Mouse (Mus musculus) midbrain, embryonic 11.5 days (tissue): ENCODE results near the gene Rtn4rl2. TPM values are rescaled to one million over a fixed set of nuclear protein-coding genes. Genes with fewer than 3 reads are reported as not detected.
A peak's percentile ranks its signal among the peaks of the same experiment; 100 is the strongest.

ENCODE experiments used
- ATAC-seq: fragments of 200-750 bp; cut with Nextera tagmentation; 2 replicates; pipeline ENCODE4 v1.8.0; 2017; ENCODE audit warnings: moderate TSS enrichment, moderate library complexity; ENCODE audit not compliant: low FRiP score
- DNase-seq: peaks from one replicate; pipeline ENCODE4 v3.0.0; 2015; ENCODE audit warnings: low spot score; ENCODE audit errors: missing footprints
- H3K27ac ChIP-seq: fragments of 300-500 bp; sonication (generic); 2 replicates; pipeline ENCODE4 v1.5.1; 2014; ENCODE audit warnings: low read depth, low read length
- H3K27me3 ChIP-seq: fragments of 300-500 bp; sonication (generic); 2 replicates; pipeline ENCODE4 v1.6.1; 2014; ENCODE audit warnings: mild to moderate bottlenecking, low read length, moderate library complexity, mixed read lengths; ENCODE audit not compliant: control insufficient read depth, insufficient read depth
- H3K36me3 ChIP-seq: fragments of 300-500 bp; sonication (generic); 2 replicates; pipeline ENCODE4 v1.6.1; 2014; ENCODE audit warnings: mild to moderate bottlenecking, low read length, moderate library complexity, mixed read lengths; ENCODE audit not compliant: control insufficient read depth, insufficient read depth
- H3K4me1 ChIP-seq: fragments of 300-500 bp; sonication (generic); 2 replicates; pipeline ENCODE4 v1.6.1; 2014; ENCODE audit warnings: low read length; ENCODE audit not compliant: control insufficient read depth, insufficient read depth
- H3K4me2 ChIP-seq: fragments of 300-500 bp; sonication (generic); 2 replicates; pipeline ENCODE4 v1.6.1; 2014; ENCODE audit warnings: mild to moderate bottlenecking, moderate library complexity
- H3K4me3 ChIP-seq: fragments of 300-500 bp; sonication (generic); 2 replicates; pipeline ENCODE4 v1.5.1; 2014; ENCODE audit warnings: low read depth, low read length
- H3K9ac ChIP-seq: fragments of 300-500 bp; sonication (generic); 2 replicates; pipeline ENCODE4 v1.6.1; 2014; ENCODE audit warnings: low read length
- H3K9me3 ChIP-seq: fragments of 300-500 bp; sonication (generic); 2 replicates; pipeline ENCODE4 v1.6.1; 2016; ENCODE audit warnings: low read length; ENCODE audit not compliant: control insufficient read depth
- WGBS: fragments of 180-500 bp; shearing (Covaris S2); extraction: QIAGEN DNeasy Blood & Tissue Kit; methylation state at CpG from one replicate; pipeline ENCODE4 v1.1.7; 2014; 5-methylcytosine and 5-hydroxymethylcytosine counted together
- polyA plus RNA-seq: library from polyadenylated mRNA; unstranded; fragments of >200 nt; fragmentation: Nextera tagmentation; extraction: Ambion mirVana; gene quantifications from 2 replicates; pipeline ENCODE4 v1.2.1, GENCODE M21; 2014

Gene Rtn4rl2
- polyA plus RNA-seq, result 1.4 and 1.6 TPM in 2 replicates

DNA sequence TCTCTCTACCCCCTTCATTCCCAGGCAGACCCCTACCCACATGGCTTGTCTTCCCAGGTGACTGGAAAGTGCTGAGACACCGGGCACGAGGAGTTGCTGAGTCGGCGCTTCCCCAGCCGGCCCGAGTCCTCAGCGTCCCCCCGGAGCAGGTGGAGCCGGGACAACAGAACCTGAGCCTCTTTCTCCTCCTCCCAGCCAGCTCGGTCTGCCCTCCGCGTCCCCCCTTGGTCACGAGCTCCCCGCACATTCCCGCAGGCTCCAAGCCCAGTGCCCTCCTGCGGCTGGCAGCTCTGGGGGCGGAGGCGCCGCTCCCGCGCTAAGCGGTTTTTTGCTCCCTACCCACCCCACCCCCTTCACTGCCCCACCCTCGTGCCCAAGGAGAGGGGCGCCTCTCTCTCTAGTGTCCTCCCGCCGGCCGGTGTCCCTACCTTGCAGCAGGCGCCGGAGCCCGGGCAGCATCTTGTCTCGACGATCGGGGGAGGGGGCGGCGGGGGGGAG, at the start of gene Rtn4rl2:
Gene Rtn4rl2 (minus strand): TSS at position 477 of the 498 bp plus-strand sequence.
- peak within 1 kb of the TSS; percentile 87 for H3K4me2 ChIP-seq
- H3K9ac ChIP-seq, result peak within 1 kb of the TSS; percentile 40
- WGBS, result under 1% methylated on average over 23 of the region's 35 CpGs
- no peak within 1 kb of the TSS for H3K27ac ChIP-seq
- H3K36me3 ChIP-seq, result no peaks in the 10 kb centered on the region
- peak; percentile 94 for DNase-seq
- H3K27me3 ChIP-seq, result peaks cover 72% of the 10 kb centered on the region
- H3K9me3 ChIP-seq, result no peaks in the 10 kb centered on the region
- H3K4me3 ChIP-seq, result peak within 1 kb of the TSS; percentile 52
- ATAC-seq, result peak; percentile 23
- peaks cover 30% of the 10 kb centered on the region for H3K4me1 ChIP-seq

DNA sequence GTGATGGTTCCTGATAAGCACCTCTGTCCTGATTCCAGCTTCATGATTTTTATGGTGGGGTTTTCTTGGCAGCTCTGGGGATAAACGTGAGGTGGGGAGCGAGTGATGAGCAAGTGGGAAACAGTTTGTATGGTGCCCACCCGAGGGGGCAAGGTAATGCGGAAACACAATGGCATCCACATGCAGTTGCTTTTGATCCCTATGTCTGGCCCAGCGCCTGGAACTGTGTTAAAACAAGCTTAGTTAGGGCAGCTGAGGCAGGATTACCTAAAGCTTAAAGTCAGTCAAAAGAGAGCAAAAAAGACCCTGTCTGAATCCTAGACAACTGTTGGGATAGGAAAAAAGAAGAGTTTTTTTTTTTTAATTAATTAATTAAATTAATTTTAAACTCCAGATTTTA, 48.6 kb upstream of the Rtn4rl2 start:
- Histone ChIP-seq H3K4me2 (no peak overlapping the region), H3K4me1 (no peaks in the 10 kb centered on the region), H3K9me3 (no peaks in the 10 kb centered on the region), H3K27ac (no peak overlapping the region), H3K36me3 (no peaks in the 10 kb centered on the region), H3K27me3 (0 out of 2 replicates have a peak, but pooled peaks cover 3% of the 10 kb centered on the region), H3K4me3 (no peak overlapping the region), H3K9ac (no peak overlapping the region)
- no peak for ATAC-seq
- no peak for DNase-seq
- WGBS, result 42% methylated on average over 5 of the region's 5 CpGs

GRCm38 (mm10) chr2:84934649-84935007, 48.1 kb upstream of the Rtn4rl2 start:
- Histone ChIP-seq H3K27ac (no peak overlapping the region), H3K9me3 (no peaks in the 10 kb centered on the region), H3K4me2 (no peak overlapping the region), H3K4me1 (no peaks in the 10 kb centered on the region), H3K27me3 (0 out of 2 replicates have a peak, but pooled peaks cover 3% of the 10 kb centered on the region), H3K4me3 (no peak overlapping the region), H3K36me3 (no peaks in the 10 kb centered on the region), H3K9ac (no peak overlapping the region)
- ATAC-seq (no peak), DNase-seq (peak; percentile 84)
- WGBS, result 54% methylated on average over 4 of the region's 4 CpGs

DNA sequence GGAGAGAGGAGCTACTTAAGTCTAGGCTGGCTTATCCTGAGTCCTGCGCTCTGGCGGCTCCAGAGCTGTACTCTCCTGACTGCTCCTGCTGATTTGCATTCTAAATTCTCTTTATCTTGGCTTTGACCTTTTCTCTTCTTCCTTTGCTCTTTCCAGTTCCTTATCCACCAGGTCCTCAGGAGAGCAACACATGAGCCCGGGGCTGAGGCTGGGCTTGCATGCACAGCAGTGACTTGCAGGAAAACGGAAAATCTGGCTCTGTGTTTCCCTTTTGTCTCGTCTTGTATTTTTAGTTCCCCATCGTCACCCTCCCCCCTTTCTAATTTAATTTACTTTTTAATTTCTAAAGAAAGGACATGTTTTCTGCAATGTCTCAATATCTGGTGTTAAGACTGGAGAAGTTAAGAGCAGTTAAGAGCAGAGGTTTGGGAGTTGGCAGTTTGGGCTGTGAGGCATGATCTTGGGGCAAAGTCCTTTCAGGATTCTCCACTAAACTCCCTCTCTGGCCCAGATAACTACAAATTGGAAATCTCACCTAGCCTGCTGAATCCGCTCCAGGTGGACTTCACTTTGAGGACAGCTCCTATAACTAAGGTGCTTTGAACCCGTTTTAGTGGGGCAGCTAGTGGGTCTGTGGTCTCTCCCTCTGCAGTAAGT, 47.6 kb upstream of the Rtn4rl2 start:
- H3K4me1 ChIP-seq, result no peaks in the 10 kb centered on the region
- 71% methylated on average over 8 of the region's 8 CpGs for WGBS
- no peak for ATAC-seq

DNA sequence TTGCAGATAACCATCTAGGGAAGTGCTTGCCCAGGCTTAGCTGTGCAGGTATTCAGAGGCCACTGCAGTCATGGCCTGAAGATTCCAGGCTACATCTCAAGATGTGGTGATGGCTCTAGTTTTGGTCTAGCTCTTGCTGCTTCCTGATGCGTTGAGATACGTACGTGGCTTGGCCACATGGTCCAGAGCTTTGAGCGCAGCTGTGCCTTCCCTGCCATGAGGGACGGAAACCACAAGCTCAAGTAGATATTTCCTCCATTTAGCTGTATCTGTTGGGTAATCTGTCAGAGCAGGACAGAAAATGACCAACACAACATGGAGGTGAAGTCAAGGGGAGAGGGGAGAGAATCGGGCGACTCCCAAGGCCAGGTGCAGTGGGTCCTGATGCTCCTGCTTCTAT, 43.7 kb upstream of the Rtn4rl2 start:
- Histone ChIP-seq H3K27ac (no peak overlapping the region), H3K9me3 (no peaks in the 10 kb centered on the region), H3K36me3 (no peaks in the 10 kb centered on the region), H3K4me3 (no peak overlapping the region), H3K27me3 (no peaks in the 10 kb centered on the region), H3K4me1 (no peaks in the 10 kb centered on the region), H3K9ac (no peak overlapping the region), H3K4me2 (no peak overlapping the region)
- 95% methylated on average over 7 of the region's 7 CpGs for WGBS
- ATAC-seq (no peak), DNase-seq (no peak)

More for the DNA sequence above, 47.6 kb upstream of the Rtn4rl2 start:
- DNase-seq, result no peak
- Histone ChIP-seq H3K4me3 (no peak overlapping the region), H3K36me3 (no peaks in the 10 kb centered on the region), H3K9ac (no peak overlapping the region), H3K27ac (no peak overlapping the region), H3K4me2 (no peak overlapping the region), H3K27me3 (0 out of 2 replicates have a peak, but pooled peaks cover 3% of the 10 kb centered on the region), H3K9me3 (no peaks in the 10 kb centered on the region)

DNA sequence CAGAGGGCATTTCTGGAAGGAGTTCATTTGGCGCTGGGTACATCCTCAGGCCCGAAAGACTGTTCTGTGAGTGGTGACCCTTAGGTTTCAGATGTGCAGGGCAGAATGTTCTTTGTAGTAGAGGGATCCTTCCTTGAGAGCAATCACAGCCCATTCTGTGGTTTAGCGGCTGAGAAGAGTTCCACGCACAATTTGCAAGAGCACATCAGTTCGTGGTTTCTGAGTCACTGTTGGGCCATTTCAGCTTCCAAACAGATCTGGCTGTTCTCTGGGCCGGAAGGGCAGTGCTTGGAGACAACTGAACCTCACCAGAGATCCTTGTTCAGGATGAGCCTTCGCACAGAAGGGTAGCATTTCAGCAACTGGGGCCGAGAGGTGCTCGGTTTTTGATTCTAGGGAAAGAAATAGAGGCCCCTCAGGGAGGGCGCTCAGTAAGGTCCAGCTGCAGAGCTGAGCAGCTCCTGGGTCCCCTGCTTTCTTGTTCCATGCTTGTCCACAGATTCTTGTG, 33.1 kb upstream of the Rtn4rl2 start:
- H3K4me1 ChIP-seq, result no peaks in the 10 kb centered on the region
- H3K4me2 ChIP-seq, result no peak overlapping the region
- DNase-seq, result no peak
- no peak overlapping the region for H3K4me3 ChIP-seq
- no peaks in the 10 kb centered on the region; the same call in 1 of the 2 replicates for H3K9me3 ChIP-seq
- no peaks in the 10 kb centered on the region for H3K36me3 ChIP-seq
- no peak for ATAC-seq
- no peaks in the 10 kb centered on the region for H3K27me3 ChIP-seq
- no peak overlapping the region for H3K27ac ChIP-seq
- WGBS, result 88% methylated on average over 10 of the region's 10 CpGs
- no peak overlapping the region for H3K9ac ChIP-seq

- Histone ChIP-seq H3K4me1 (no peaks in the 10 kb centered on the region), H3K27ac (no peak overlapping the region), H3K9me3 (no peaks in the 10 kb centered on the region; the same call in 1 of the 2 replicates), H3K9ac (no peak overlapping the region), H3K36me3 (no peaks in the 10 kb centered on the region), H3K4me3 (no peak overlapping the region), H3K4me2 (no peak overlapping the region), H3K27me3 (no peaks in the 10 kb centered on the region)
- 64% methylated on average over 3 of the region's 3 CpGs for WGBS
- ATAC-seq (no peak), DNase-seq (no peak)
Observed at GRCm38 (mm10) chr2:84918188-84918587, 31.7 kb upstream of the Rtn4rl2 start.

DNA sequence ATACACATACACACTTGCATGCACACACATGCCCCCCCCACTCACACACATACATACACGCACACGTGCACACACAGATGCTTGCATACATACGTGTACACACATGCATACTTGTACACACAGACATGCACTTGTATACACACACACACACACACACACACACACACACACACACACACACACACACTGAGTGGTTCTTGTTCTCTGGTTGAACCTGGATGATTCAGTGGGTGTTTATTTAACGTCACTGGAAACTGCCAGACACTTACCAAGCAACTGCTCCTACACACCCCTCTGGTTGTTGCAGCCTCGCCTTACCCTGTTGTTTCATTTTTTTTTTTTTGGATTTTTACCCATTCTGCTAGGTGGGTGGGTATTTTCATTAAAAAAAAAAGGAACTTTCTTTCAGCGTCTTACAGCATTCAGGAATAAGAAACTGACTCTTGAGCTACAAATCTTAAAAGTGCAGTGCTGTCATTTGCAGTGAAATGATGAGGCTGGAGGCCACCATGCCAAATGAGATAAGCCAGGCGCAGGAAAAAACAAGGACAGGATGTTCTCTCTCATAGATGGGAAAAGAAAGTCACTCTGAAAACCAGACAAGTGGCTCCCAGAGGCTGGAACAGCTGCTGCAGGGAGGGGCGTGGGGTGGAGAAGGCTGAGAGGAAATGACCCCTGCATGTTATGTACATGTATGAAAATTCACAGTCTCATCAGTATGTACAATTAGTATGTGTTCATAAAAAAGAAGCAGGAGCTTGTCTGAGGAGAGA, 30.2 kb upstream of the Rtn4rl2 start:
- no peak overlapping the region for H3K4me2 ChIP-seq
- ATAC-seq (peak; percentile 9; the same call in 1 of the 2 replicates), DNase-seq (no peak)
- no peak overlapping the region for H3K27ac ChIP-seq
- no peak overlapping the region for H3K4me3 ChIP-seq
- no peaks in the 10 kb centered on the region for H3K36me3 ChIP-seq
- H3K4me1 ChIP-seq, result no peaks in the 10 kb centered on the region
- H3K9ac ChIP-seq, result no peak overlapping the region
- WGBS, result 88% methylated on average over 8 of the region's 8 CpGs
- H3K9me3 ChIP-seq, result no peaks in the 10 kb centered on the region
- H3K27me3 ChIP-seq, result no peaks in the 10 kb centered on the region

DNA sequence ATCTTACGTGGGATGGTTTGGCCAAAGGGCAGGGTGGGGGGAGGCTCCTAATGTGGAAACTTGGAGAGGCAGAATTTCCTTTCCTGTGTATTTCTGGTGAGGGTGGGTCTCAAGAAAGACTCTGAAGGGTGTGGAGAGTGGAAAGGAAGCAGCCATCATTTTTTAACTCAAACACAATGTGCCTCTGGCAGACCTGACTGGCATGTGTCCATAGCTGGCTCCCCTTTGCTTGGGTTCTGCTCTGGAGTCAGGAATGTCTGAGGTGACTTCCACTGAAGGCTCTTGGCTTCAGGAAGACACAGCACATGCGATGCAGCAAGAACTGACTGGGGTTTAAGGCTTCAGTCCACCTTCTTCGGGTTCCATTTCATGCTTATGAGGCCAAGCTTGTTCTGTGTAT, 28.8 kb upstream of the Rtn4rl2 start:
- no peak for ATAC-seq

More for the DNA sequence above, 28.8 kb upstream of the Rtn4rl2 start:
- DNase-seq, result no peak
- Histone ChIP-seq H3K9ac (no peak overlapping the region), H3K27ac (no peak overlapping the region), H3K4me1 (no peaks in the 10 kb centered on the region), H3K27me3 (no peaks in the 10 kb centered on the region), H3K9me3 (no peaks in the 10 kb centered on the region), H3K4me2 (no peak overlapping the region), H3K36me3 (no peaks in the 10 kb centered on the region), H3K4me3 (no peak overlapping the region)
- 77% methylated on average over 3 of the region's 3 CpGs for WGBS
